34 mouse cellular contexts compared by ENCODE assay signal in genomic region chr11:22157882-22158281, GRCm38 (mm10).
"Had no signal": no experiment of that assay in that cellular context is flagged by ENCODE, and none has a peak within 500 bp of the region (broad histone marks: within the 10 kb centered on the region; RNA-seq: fewer than 3 reads in every experiment).

No protein-coding gene starts in this region.

- DNase-seq: heart, postnatal 10 days; heart, postnatal 14 days; heart, postnatal 36 days; heart, postnatal 4 days; kidney, adult 11 months; kidney, adult 18-20 months; kidney, adult 2 months; kidney, adult 8-10 months; kidney, adult 9 months; kidney, postnatal 10 days; kidney, postnatal 14 days; kidney, postnatal 25 days; kidney, postnatal 36 days; kidney, postnatal 4 days; layer of hippocampus, adult 9-11 months; layer of hippocampus, postnatal 36 days had no signal

- H3K36me3 ChIP-seq: heart, embryonic 12.5 days; heart, embryonic 13.5 days; heart, embryonic 15.5 days; hindbrain, embryonic 10.5 days; hindbrain, embryonic 12.5 days; hindbrain, embryonic 13.5 days; hindbrain, embryonic 15.5 days; intestine, embryonic 15.5 days had no signal

- H3K27ac ChIP-seq: hindbrain, embryonic 10.5 days; hindbrain, embryonic 12.5 days; hindbrain, embryonic 13.5 days; hindbrain, embryonic 14.5 days; hindbrain, embryonic 15.5 days; hindbrain, postnatal 0 days; intestine, embryonic 15.5 days; kidney, postnatal 0 days; layer of hippocampus, adult 2 months; left cerebral cortex, adult 2 months had no signal

- H3K27me3 ChIP-seq: heart, embryonic 12.5 days; heart, embryonic 13.5 days; heart, embryonic 15.5 days; hindbrain, embryonic 12.5 days; hindbrain, embryonic 13.5 days; hindbrain, embryonic 15.5 days; intestine, embryonic 15.5 days had no signal

- H3K9ac ChIP-seq: heart, embryonic 12.5 days; heart, embryonic 13.5 days; heart, embryonic 15.5 days; hindbrain, embryonic 12.5 days; hindbrain, embryonic 13.5 days; hindbrain, embryonic 14.5 days; hindbrain, embryonic 15.5 days; intestine, embryonic 15.5 days had no signal

- H3K9me3 ChIP-seq: heart, embryonic 12.5 days; heart, embryonic 13.5 days; heart, embryonic 15.5 days; hindbrain, embryonic 10.5 days; hindbrain, embryonic 12.5 days; hindbrain, embryonic 13.5 days; hindbrain, embryonic 15.5 days; intestine, embryonic 15.5 days had no signal

- H3K4me2 ChIP-seq: heart, embryonic 11.5 days; heart, embryonic 12.5 days; heart, embryonic 13.5 days; heart, embryonic 15.5 days; hindbrain, embryonic 12.5 days; hindbrain, embryonic 13.5 days; hindbrain, embryonic 14.5 days; hindbrain, embryonic 15.5 days; intestine, embryonic 15.5 days had no signal

- ATAC-seq: hindbrain, embryonic 16.5 days; hindbrain, postnatal 0 days; inflammation-experienced regulatory T-cells, adult 6 months; intestine, embryonic 15.5 days; intestine, embryonic 16.5 days; intestine, postnatal 0 days had no signal

- H3K4me3 ChIP-seq: heart, embryonic 12.5 days; heart, embryonic 13.5 days; heart, embryonic 15.5 days; hindbrain, embryonic 10.5 days; hindbrain, embryonic 12.5 days; hindbrain, embryonic 13.5 days; hindbrain, embryonic 15.5 days; intestine, embryonic 15.5 days; layer of hippocampus, adult 2 months; left cerebral cortex, adult 2 months had no signal

- H3K4me1 ChIP-seq: hindbrain, embryonic 10.5 days; hindbrain, embryonic 12.5 days; hindbrain, embryonic 13.5 days; hindbrain, embryonic 15.5 days; intestine, embryonic 15.5 days had no signal
